In the genomic region with DNA sequence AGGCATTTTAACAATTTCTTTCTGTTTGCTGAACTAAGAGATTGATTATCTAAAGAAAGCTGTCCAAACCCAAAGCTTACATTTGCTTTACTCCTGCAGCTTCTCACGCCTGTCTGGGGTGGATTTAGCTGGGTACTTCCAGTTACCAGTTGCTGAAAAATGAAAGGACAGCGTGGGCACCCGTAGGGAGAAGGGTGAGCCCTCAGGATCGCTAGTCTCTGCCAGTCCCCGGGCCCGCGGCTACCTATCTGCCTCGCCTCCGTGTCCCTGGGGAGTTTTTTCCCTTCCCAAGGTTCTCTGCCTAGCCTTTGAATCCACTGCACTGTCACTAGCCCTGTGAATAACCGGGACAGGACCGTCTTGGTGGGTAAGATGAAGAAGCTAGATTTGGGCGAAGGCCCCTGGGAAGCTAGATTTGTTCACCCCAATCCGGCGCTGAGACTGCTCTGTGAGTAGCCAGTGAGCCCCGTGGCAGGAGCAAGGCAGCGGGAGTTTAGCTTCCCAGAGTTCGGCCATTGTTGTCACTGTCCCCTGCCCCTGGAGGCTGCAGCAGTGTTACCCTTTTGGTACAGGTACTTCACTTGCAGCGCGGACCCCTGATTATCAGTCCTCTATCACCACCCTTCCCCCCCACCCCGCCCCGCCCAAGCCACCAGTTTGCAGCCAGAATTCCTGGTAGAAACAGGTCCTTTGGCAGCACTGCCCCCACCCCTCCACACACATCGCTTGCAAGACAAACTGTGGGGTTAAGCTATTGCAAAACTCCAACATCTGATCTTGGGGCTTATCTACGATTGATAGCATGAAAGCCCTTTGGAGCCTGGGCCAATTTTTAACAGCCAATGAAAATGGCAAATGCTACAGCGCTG, we compare ENCODE assay signal across 9 mouse cellular contexts. TPM values are rescaled to one million over a fixed set of nuclear protein-coding genes. Genes with fewer than 3 reads are reported as not detected.
A peak's percentile ranks its signal among the peaks of the same experiment; 100 is the strongest.
DNase-seq lines count a peak whose midpoint lies in the region; ATAC-seq and TF ChIP-seq lines count a peak whose summit lies in the region.
"Had no signal": no experiment of that assay in that cellular context is flagged by ENCODE, and none has a peak within 500 bp of the region (broad histone marks: within the 10 kb centered on the region; RNA-seq: fewer than 3 reads in every experiment).

No protein-coding gene starts in this region.

- no peak for TF ChIP-seq POLR2A in cortical plate, adult 2 months (IDR thresholded peaks at IDR 0.05; ENCODE audit: extremely low read depth, insufficient read depth, low read length)

- H3K4me1 ChIP-seq in cortical plate, adult 2 months (ENCODE audit: control insufficient read depth, insufficient read depth, low read length): no peaks in the 10 kb centered on the region

- H3K27ac ChIP-seq in cortical plate, adult 2 months (ENCODE audit: insufficient read depth, low read length): no peak overlapping the region

- peak; percentile 24 for DNase-seq in ovary, adult 18-20 months (ENCODE audit: low spot score)
- no peak for DNase-seq in ovary, postnatal 10 days (ENCODE audit: low spot score)
- peak; percentile 14 to 32 for DNase-seq in heart, postnatal 10 days
- DNase-seq in kidney, postnatal 4 days: peak; percentile 17 to 45
- DNase-seq in lung, postnatal 10 days: peak; percentile 25
- peak; percentile 10 for DNase-seq in right cerebral cortex, postnatal 4 days

- no peak for TF ChIP-seq CTCF in cortical plate, adult 2 months (IDR thresholded peaks at IDR 0.05; ENCODE audit: extremely low read depth, insufficient read depth, low read length)

- intact Hi-C loops in heart, postnatal 10 days (cut with DNase I): no loop called here

- ATAC-seq in CD4-positive, CD25-positive, alpha-beta regulatory T cell, adult 4 months: no peak

- H3K4me3 ChIP-seq in cortical plate, adult 2 months (ENCODE audit: insufficient read depth, low read length): peak overlapping the region; percentile 17

RNA-seq across cellular contexts. Expression of a gene that starts 1.3 kb away (rescaled TPM):
- polyA plus RNA-seq in cortical plate, adult 2 months (2012; rRNA removed): 0.15 and 0.17 TPM in 2 replicates
- 1 to 10 TPM in 1 of 2 experiments, under 1 TPM in 1; 0.89 to 1.2 TPM for total RNA-seq in heart, postnatal 10 days (2021)
- not detected for polyA plus RNA-seq in CD4-positive, CD25-positive, alpha-beta regulatory T cell, adult 4 months (2017; shearing (Covaris generic))
- total RNA-seq: MEL had no signal
